Mouse (Mus musculus) urinary bladder, postnatal 4 days (tissue): ENCODE results near the gene Zkscan17.
A peak's percentile ranks its signal among the peaks of the same experiment; 100 is the strongest.

Experiments used
- DNase-seq, 2 experiments: peaks; one replicate each; pipeline ENCODE4 v3.0.0; 2021 to 2022; ENCODE audit warnings: low spot score in 2 of 2

Zkscan17 gene

DNA sequence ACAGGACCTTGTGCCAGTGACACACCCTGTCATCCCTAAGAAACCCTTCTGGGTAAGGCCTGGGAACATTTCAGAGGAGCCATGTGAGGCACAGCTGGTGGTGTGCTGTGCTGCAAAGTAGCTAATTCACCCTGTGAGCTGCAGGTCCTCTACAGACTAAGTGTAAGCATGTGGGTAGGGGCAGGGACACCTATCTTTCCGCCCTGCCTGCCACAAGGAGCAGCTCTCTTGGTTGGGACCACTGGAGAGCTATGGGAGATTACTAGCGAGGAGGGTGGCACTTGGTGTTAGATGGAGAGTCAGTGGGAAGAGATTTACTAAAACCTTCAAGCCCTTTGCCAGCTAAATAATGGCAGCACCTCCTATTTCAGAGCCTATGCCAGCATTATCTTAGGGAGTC lies 69.7 kb downstream of the Zkscan17 start:
- peak in 1 of 2 experiments; percentile 53 for DNase-seq

DNA sequence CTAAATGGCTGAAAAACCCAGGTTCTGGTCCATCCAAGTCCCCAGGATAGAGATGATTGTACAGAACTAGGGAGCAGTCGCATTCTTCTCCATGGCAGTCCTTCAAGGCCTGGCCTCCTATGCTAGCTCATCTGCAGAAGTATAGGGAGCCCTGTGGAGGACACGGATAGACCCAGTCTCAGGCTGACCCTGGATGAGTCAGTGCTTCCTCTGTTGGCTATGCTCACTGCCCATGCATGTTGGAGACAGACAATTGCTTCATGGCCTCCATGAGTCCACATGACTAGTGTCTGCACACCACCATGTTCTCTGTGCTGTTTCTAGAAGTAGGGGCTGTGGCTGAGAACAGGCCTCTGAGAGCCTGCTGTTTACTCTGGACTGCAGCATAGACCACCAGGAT lies 70.2 kb downstream of the Zkscan17 start:
- peak in 1 of 2 experiments; percentile 36 for DNase-seq

DNA sequence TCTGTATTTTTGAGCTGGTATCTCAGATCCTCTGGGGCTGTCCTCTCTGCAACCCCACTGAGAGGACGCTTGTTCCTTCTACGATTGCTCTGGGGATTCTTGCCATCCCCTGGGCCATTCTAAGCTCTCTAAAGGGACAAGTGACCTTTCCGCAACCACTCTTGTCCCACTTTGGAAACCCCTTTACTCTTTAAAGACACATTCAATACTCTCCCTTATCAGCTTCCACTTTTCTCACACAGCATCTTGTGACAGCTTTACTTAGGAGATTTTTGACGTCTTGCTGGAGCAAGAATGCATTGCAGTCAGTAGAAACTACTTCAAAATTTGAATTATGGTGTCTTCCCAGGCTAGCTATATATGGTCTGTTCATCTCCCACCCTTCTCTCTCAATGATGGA lies 75.5 kb downstream of the Zkscan17 start, which contains the start of gene Snap47:
Gene Snap47, minus strand, starts transcription at position 101 of the 400 bp plus-strand sequence.
- DNase-seq, result no peak

DNA sequence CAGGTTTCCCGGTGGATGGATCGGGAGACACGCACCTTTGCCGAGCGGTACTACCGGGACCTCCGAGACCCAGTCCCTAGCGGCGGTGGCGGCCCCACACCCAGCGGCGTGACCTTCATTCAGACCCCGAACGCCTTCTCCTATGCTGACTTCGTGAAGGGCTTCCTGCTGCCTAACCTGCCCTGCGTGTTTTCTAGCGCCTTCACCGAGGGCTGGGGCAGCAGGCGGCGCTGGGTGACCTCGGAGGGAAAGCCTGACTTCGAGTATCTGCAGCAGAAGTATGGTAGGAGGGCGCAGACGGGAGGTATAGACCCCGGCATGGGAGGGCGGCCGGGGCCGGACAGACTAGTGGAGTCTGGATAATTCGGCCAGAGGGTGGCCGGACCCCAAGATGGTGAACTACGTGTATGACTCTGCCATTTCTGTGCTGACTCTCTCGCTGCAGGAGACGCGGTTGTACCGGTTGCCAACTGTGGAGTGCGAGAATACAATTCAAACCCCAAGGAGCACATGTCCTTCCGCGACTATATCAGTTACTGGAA lies 76.2 kb downstream of the Zkscan17 start:
- peak in 1 of 2 experiments; percentile 57 for DNase-seq

DNA sequence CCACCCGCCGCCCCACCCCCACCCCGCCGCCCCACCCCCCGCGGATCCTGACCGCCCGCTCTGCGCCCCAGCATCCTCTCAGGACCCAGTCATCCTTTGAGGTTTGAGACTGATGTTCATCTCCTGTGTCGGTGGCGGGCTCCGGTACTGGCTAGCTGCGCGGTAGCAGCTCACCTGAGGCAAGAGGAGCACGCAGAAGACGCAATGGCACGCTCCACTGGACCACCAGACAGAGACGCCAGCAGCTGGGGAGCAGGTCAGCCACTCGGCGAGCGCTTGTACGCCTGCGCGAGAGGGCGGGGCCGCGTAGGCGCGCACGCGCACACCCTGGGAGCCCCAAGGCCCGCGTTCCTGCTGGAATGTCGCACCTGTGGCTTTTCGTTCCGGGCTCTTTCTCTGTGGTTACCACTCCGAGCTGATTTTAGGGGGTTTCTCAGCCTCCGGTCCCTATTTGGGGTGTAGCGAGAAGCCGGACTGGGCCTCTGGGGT lies 76.8 kb downstream of the Zkscan17 start, which contains the start of gene Jmjd4:
Gene Jmjd4, plus strand, starts transcription at position 305 of the 489 bp plus-strand sequence.
- peak; percentile 88 for DNase-seq

DNA sequence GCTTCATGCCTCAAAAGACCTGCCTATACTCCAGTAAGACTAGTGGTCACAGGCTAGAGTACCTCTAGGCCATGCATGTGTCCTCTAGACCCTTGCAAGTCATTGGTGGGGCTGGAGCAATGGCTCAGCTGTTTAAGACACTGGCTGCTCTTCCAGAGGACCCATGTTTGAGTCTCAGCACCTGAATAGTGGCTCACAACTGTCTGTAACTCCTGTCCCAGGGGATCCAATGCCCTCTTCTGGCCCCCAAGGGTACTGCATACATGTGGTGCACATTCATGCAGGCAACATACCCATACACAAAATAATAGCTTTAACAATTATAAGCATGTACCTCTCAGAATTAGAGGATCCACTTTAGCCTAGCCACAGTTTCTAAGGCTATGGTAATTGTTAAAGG lies 83.4 kb downstream of the Zkscan17 start:
- DNase-seq, result no peak

DNA sequence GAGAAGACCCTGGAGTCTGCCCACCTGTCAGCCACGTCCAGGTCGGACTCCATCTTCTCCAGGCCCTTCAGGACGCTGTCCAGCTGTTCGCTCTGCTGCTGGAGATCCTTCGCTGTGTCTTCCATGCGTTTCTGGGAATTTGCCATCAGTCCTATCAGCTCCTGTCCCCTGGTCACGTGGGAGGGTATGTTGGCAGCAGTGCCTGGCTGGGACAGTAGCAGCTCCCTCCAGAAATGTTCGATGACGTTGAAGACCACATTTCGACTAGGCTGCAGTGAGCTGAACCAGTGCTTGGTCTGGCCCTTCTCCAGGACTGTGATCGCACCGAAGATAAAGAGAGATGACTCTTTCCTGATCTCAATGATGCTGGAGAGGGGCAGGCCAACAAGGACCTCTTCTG lies 88.6 kb downstream of the Zkscan17 start:
- DNase-seq, result no peak
